Mouse (Mus musculus): ENCODE data around the gene Mtmr11.

DNA sequence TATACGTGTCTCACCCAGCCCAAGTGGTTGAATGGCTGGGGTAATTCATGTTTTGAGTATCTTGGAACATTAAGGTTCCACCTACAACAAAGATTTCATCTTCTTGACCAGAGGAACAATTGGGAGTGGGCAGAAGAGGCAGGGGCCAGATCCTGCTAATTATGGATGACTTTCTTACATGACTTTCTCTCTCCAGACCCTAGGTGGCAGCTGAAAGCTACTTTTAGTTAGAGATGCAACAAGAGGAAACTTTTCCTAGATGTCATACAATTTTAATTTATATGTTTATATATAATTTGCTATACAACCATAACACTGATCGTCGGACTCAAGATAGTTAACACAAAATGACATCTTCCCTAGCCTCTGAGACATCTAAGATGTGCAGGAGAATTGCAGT, 46.0 kb downstream of the Mtmr11 start:
- TF ChIP-seq CTCF (IDR thresholded peaks at IDR 0.05; ENCODE audit: low read depth, low read length) (no peak), POLR2AphosphoS5 (IDR thresholded peaks at IDR 0.05; ENCODE audit: insufficient replicate concordance, low read depth, low read length) (no peak), GATA2 (IDR thresholded peaks at IDR 0.05; ENCODE audit: borderline replicate concordance, low read depth, low read length) (no peak), GATA1 (IDR thresholded peaks at IDR 0.05; ENCODE audit: borderline replicate concordance, low read length) (no peak)
